Mouse (Mus musculus) lung, embryonic 14.5 days (tissue): ENCODE results near the gene Man1a. TPM values are rescaled to one million over a fixed set of nuclear protein-coding genes. Genes with fewer than 3 reads are reported as not detected.

ENCODE experiments used
- ATAC-seq: fragments of 200-750 bp; cut with Nextera tagmentation; 2 replicates; pipeline ENCODE4 v1.8.0; 2017; ENCODE audit warnings: mild to moderate bottlenecking, moderate TSS enrichment, moderate library complexity; ENCODE audit not compliant: insufficient read depth
- DNase-seq: peaks from one replicate; pipeline ENCODE4 v3.0.0-alpha.2; 2015
- H3K27ac ChIP-seq: fragments of 300-500 bp; sonication (generic); 2 replicates; pipeline ENCODE4 v1.5.1; 2014; ENCODE audit warnings: low read depth, mild to moderate bottlenecking, moderate library complexity
- H3K27me3 ChIP-seq: fragments of 300-500 bp; sonication (generic); 2 replicates; pipeline ENCODE4 v1.6.1; 2014; ENCODE audit warnings: low read length, control low read depth; ENCODE audit not compliant: insufficient read depth
- H3K36me3 ChIP-seq: fragments of 300-500 bp; sonication (generic); 2 replicates; pipeline ENCODE4 v1.6.1; 2014; ENCODE audit warnings: control low read depth; ENCODE audit not compliant: insufficient read depth
- H3K4me1 ChIP-seq: fragments of 300-500 bp; sonication (generic); 2 replicates; pipeline ENCODE4 v1.6.1; 2014; ENCODE audit warnings: antibody characterized with exemption, control low read depth; ENCODE audit not compliant: insufficient read depth
- H3K4me2 ChIP-seq: fragments of 300-500 bp; sonication (generic); 2 replicates; pipeline ENCODE4 v1.6.1; 2014; ENCODE audit warnings: mild to moderate bottlenecking
- H3K4me3 ChIP-seq: fragments of 300-500 bp; sonication (generic); 2 replicates; pipeline ENCODE4 v1.5.1; 2014; ENCODE audit warnings: low read depth, low read length
- H3K9ac ChIP-seq: fragments of 300-500 bp; sonication (generic); 2 replicates; pipeline ENCODE4 v1.6.1; 2014
- H3K9me3 ChIP-seq: fragments of 300-500 bp; sonication (generic); 2 replicates; pipeline ENCODE4 v1.6.1; 2016; ENCODE audit warnings: low read depth, low read length, control low read depth
- CTCF ChIP-seq: IDR thresholded peaks from 2 replicates; pipeline ENCODE4 v1.5.1; 2016; ENCODE audit warnings: antibody characterized with exemption, low read depth
- WGBS: fragments of 180-500 bp; shearing (Covaris S2); extraction: QIAGEN DNeasy Blood & Tissue Kit; methylation state at CpG from one replicate; pipeline ENCODE4 v1.1.7; 2014; 5-methylcytosine and 5-hydroxymethylcytosine counted together
- polyA plus RNA-seq: library from polyadenylated mRNA; unstranded; fragments of >200 nt; fragmentation: Nextera tagmentation; extraction: Ambion mirVana; gene quantifications from 2 replicates; pipeline ENCODE4 v1.2.1, GENCODE M21; 2014

Gene Man1a
- polyA plus RNA-seq, 1 experiment from 2014 or later, result 4.7 TPM

GRCm38 (mm10) chr10:54037348-54038010 lies 38.9 kb downstream of the Man1a start:
- 69% methylated on average over 10 of the region's 10 CpGs for WGBS
- no peak for ATAC-seq
- Histone ChIP-seq H3K4me2 (no peak overlapping the region), H3K36me3 (no peaks in the 10 kb centered on the region), H3K27ac (no peak overlapping the region), H3K4me3 (no peak overlapping the region), H3K4me1 (no peaks in the 10 kb centered on the region; the same call in 1 of the 2 replicates), H3K9ac (no peak overlapping the region), H3K9me3 (no peaks in the 10 kb centered on the region), H3K27me3 (no peaks in the 10 kb centered on the region)
- no peak for TF ChIP-seq CTCF
- DNase-seq, result no peak

- H3K4me1 ChIP-seq, result no peaks in the 10 kb centered on the region; the same call in 1 of the 2 replicates
- ATAC-seq, result no peak
- no peak overlapping the region for H3K9ac ChIP-seq
- DNase-seq, result no peak
- H3K9me3 ChIP-seq, result no peaks in the 10 kb centered on the region
- no peak overlapping the region for H3K4me2 ChIP-seq
- no peak overlapping the region for H3K27ac ChIP-seq
- 84% methylated on average over 1 of the region's 1 CpGs for WGBS
- TF ChIP-seq CTCF, result no peak
- H3K27me3 ChIP-seq, result no peaks in the 10 kb centered on the region
- H3K36me3 ChIP-seq, result no peaks in the 10 kb centered on the region
- H3K4me3 ChIP-seq, result no peak overlapping the region
Measured at GRCm38 (mm10) chr10:54035586-54035985, 40.8 kb downstream of the Man1a start.

- H3K4me3 ChIP-seq, result no peak overlapping the region
- 51% methylated on average over 2 of the region's 2 CpGs for WGBS
- H3K4me2 ChIP-seq, result no peak overlapping the region
- no peaks in the 10 kb centered on the region for H3K36me3 ChIP-seq
- no peaks in the 10 kb centered on the region for H3K4me1 ChIP-seq
- no peaks in the 10 kb centered on the region for H3K27me3 ChIP-seq
- H3K9ac ChIP-seq, result no peak overlapping the region
- ATAC-seq (no peak), DNase-seq (no peak)
- H3K27ac ChIP-seq, result no peak overlapping the region
- TF ChIP-seq CTCF, result no peak
- no peaks in the 10 kb centered on the region for H3K9me3 ChIP-seq
Measured at GRCm38 (mm10) chr10:54034779-54035178, 41.6 kb downstream of the Man1a start.

- TF ChIP-seq CTCF, result no peak
- Histone ChIP-seq H3K4me1 (no peaks in the 10 kb centered on the region), H3K27ac (no peak overlapping the region), H3K36me3 (no peaks in the 10 kb centered on the region), H3K4me2 (no peak overlapping the region), H3K4me3 (no peak overlapping the region), H3K27me3 (no peaks in the 10 kb centered on the region), H3K9ac (no peak overlapping the region), H3K9me3 (no peaks in the 10 kb centered on the region)
- peak; percentile 64 for DNase-seq
- peak; percentile 62; the same call in 1 of the 2 replicates for ATAC-seq
- 75% methylated on average over 9 of the region's 9 CpGs for WGBS
Measured at GRCm38 (mm10) chr10:54032316-54033092, 43.9 kb downstream of the Man1a start.

- no peak for TF ChIP-seq CTCF
- ATAC-seq (no peak), DNase-seq (no peak)
- Histone ChIP-seq H3K4me2 (no peak overlapping the region), H3K4me3 (no peak overlapping the region), H3K9ac (no peak overlapping the region), H3K4me1 (no peaks in the 10 kb centered on the region), H3K36me3 (no peaks in the 10 kb centered on the region), H3K27ac (no peak overlapping the region), H3K9me3 (no peaks in the 10 kb centered on the region), H3K27me3 (no peaks in the 10 kb centered on the region)
- WGBS, result 86% methylated on average over 4 of the region's 4 CpGs
Measured at GRCm38 (mm10) chr10:54028866-54029265, 47.5 kb downstream of the Man1a start.

GRCm38 (mm10) chr10:54026738-54027427 lies 49.5 kb downstream of the Man1a start:
- Histone ChIP-seq H3K27me3 (no peaks in the 10 kb centered on the region), H3K27ac (no peak overlapping the region), H3K9ac (no peak overlapping the region), H3K4me2 (no peak overlapping the region), H3K4me1 (no peaks in the 10 kb centered on the region), H3K36me3 (no peaks in the 10 kb centered on the region), H3K4me3 (no peak overlapping the region), H3K9me3 (no peaks in the 10 kb centered on the region)
- no peak for DNase-seq
- WGBS, result 79% methylated on average over 5 of the region's 5 CpGs
- no peak for TF ChIP-seq CTCF
- no peak for ATAC-seq

- 78% methylated on average over 4 of the region's 4 CpGs for WGBS
- no peaks in the 10 kb centered on the region for H3K36me3 ChIP-seq
- H3K9me3 ChIP-seq, result no peaks in the 10 kb centered on the region
Measured at GRCm38 (mm10) chr10:54026101-54026500, 50.3 kb downstream of the Man1a start.

More at GRCm38 (mm10) chr10:54026101-54026500, 50.3 kb downstream of the Man1a start:
- no peak for ATAC-seq
- H3K4me1 ChIP-seq, result no peaks in the 10 kb centered on the region
- no peaks in the 10 kb centered on the region for H3K27me3 ChIP-seq
- no peak overlapping the region for H3K9ac ChIP-seq
- H3K27ac ChIP-seq, result no peak overlapping the region
- no peak overlapping the region for H3K4me2 ChIP-seq
- no peak for DNase-seq
- TF ChIP-seq CTCF, result no peak
- no peak overlapping the region for H3K4me3 ChIP-seq
